9 mouse cellular contexts compared by ENCODE assay signal in genomic region chr5:136051231-136052085, GRCm38 (mm10). TPM values are rescaled to one million over a fixed set of nuclear protein-coding genes. Genes with fewer than 3 reads are reported as not detected.
DNase-seq lines count a peak whose midpoint lies in the region; ATAC-seq lines count a peak whose summit lies in the region.
"Had no signal": no experiment of that assay in that cellular context is flagged by ENCODE, and none has a peak within 500 bp of the region (broad histone marks: within the 10 kb centered on the region; RNA-seq: fewer than 3 reads in every experiment).

No protein-coding gene starts in this region.

- 15% methylated on average over 10 of the region's 10 CpGs for WGBS in intestine, embryonic 14.5 days
- 6% methylated on average over 10 of the region's 10 CpGs for WGBS in lung, embryonic 15.5 days

- no peak overlapping the region for H3K4me3 ChIP-seq in intestine, embryonic 14.5 days (ENCODE audit: low read depth, low read length)
- H3K4me3 ChIP-seq in lung, embryonic 15.5 days, result no peak overlapping the region
- H3K4me3 ChIP-seq: erythroblast, embryonic 14.5 days had no signal

- no peak overlapping the region for H3K9ac ChIP-seq in intestine, embryonic 14.5 days (ENCODE audit: low read length)
- no peak overlapping the region for H3K9ac ChIP-seq in lung, embryonic 15.5 days

- no peaks in the 10 kb centered on the region for H3K9me3 ChIP-seq in intestine, embryonic 14.5 days (ENCODE audit: control insufficient read depth, low read length)
- no peaks in the 10 kb centered on the region for H3K9me3 ChIP-seq in lung, embryonic 15.5 days

- no peaks in the 10 kb centered on the region for H3K36me3 ChIP-seq in intestine, embryonic 14.5 days (ENCODE audit: control insufficient read depth, insufficient read depth, low read length)
- no peaks in the 10 kb centered on the region for H3K36me3 ChIP-seq in lung, embryonic 15.5 days

- no peaks in the 10 kb centered on the region for H3K27me3 ChIP-seq in intestine, embryonic 14.5 days (replicated peaks; ENCODE audit: control insufficient read depth, insufficient read depth, low read length)
- H3K27me3 ChIP-seq in lung, embryonic 15.5 days, result no peaks in the 10 kb centered on the region

- DNase-seq in cerebellum, adult 9-11 months, result peak; percentile 22
- no peak for DNase-seq in cerebellum, postnatal 36 days
- peak; percentile 87 for DNase-seq in adrenal gland, adult 8-10 months
- DNase-seq in gastrocnemius, adult 8-10 months (ENCODE audit: low spot score in 2 of 2), result peak; percentile 16 to 38
- peak; percentile 75 for DNase-seq in intestine, embryonic 14.5 days (ENCODE audit: low spot score)
- peak; percentile 64 for DNase-seq in skeletal muscle tissue, adult 2 months (ENCODE audit: low read depth, low spot score)

- peak; percentile 61 for ATAC-seq in intestine, embryonic 14.5 days (replicated peaks; ENCODE audit: low FRiP score, low TSS enrichment, low read depth)
- ATAC-seq in lung, embryonic 15.5 days (ENCODE audit: borderline replicate concordance, extremely low read depth, low FRiP score, low TSS enrichment), result peak; percentile 92
- no peak for ATAC-seq in erythroid progenitor cell, adult 5-6 weeks (replicated peaks; ENCODE audit: low FRiP score, poor library complexity, severe bottlenecking)

- peak overlapping the region; percentile 69 for H3K27ac ChIP-seq in intestine, embryonic 14.5 days (ENCODE audit: low read depth)
- H3K27ac ChIP-seq in lung, embryonic 15.5 days, result peak overlapping the region; percentile 83

- H3K4me2 ChIP-seq in intestine, embryonic 14.5 days (ENCODE audit: low read length), result peak overlapping the region; percentile 23; the same call in 1 of the 2 replicates
- H3K4me2 ChIP-seq in lung, embryonic 15.5 days, result 0 out of 2 replicates have a peak overlapping the region, but pooled peaks have one; percentile 2

- peaks cover 14% of the 10 kb centered on the region; the same call in 1 of the 2 replicates for H3K4me1 ChIP-seq in intestine, embryonic 14.5 days (replicated peaks; ENCODE audit: control insufficient read depth, insufficient read depth, low read length)
- peaks cover 13% of the 10 kb centered on the region for H3K4me1 ChIP-seq in lung, embryonic 15.5 days

RNA-seq across cellular contexts. Expression of gene Upk3bl, which starts 2.8 kb away (rescaled TPM):
- total RNA-seq in adrenal gland, adult 8-10 months (2022), result under 1 TPM in 1 of 4 experiments, not detected in 3; 0.41 TPM
- not detected for total RNA-seq in gastrocnemius, adult 8-10 months (2022)
- 0.41 and 1.6 TPM in 2 replicates for polyA plus RNA-seq in intestine, embryonic 14.5 days (2014; fragmentation: Nextera tagmentation; extraction: Ambion mirVana)
- 4.2 and 5.1 TPM in 2 replicates for polyA plus RNA-seq in lung, embryonic 15.5 days (2015; fragmentation: Nextera tagmentation; extraction: Ambion mirVana)
- total RNA-seq in erythroid progenitor cell, adult 5-6 weeks (2015; ENCODE audit: low replicate concordance), result not detected in 2 replicates
- not detected in 2 replicates for total RNA-seq in erythroid progenitor cell, adult 5-6 weeks (2017; ENCODE audit: low replicate concordance)
- polyA plus RNA-seq: erythroblast, embryonic 14.5 days had no signal

RNA-seq across cellular contexts. Expression of gene Upk3b, which starts 13.2 kb away (rescaled TPM):
- total RNA-seq in adrenal gland, adult 8-10 months (2022), result 1 to 10 TPM; 2.8 to 6.9 (median 5.4) TPM
- total RNA-seq in gastrocnemius, adult 8-10 months (2022), result not detected
- 52.1 and 53.5 TPM in 2 replicates for polyA plus RNA-seq in intestine, embryonic 14.5 days (2014; fragmentation: Nextera tagmentation; extraction: Ambion mirVana)
- polyA plus RNA-seq in lung, embryonic 15.5 days (2015; fragmentation: Nextera tagmentation; extraction: Ambion mirVana), result 22.5 and 27.8 TPM in 2 replicates
- total RNA-seq in erythroid progenitor cell, adult 5-6 weeks (2015; ENCODE audit: low replicate concordance), result not detected in 2 replicates
- total RNA-seq in erythroid progenitor cell, adult 5-6 weeks (2017; ENCODE audit: low replicate concordance), result not detected in 2 replicates
- polyA plus RNA-seq: erythroblast, embryonic 14.5 days had no signal

RNA-seq across cellular contexts. Expression of gene Rasa4, which starts 32.3 kb away (rescaled TPM):
- total RNA-seq in adrenal gland, adult 8-10 months (2022), result 10 to 100 TPM; 15.0 to 39.0 (median 29.5) TPM
- 10 to 100 TPM; 24.6 to 27.4 (median 26.7) TPM for total RNA-seq in gastrocnemius, adult 8-10 months (2022)
- polyA plus RNA-seq in intestine, embryonic 14.5 days (2014; fragmentation: Nextera tagmentation; extraction: Ambion mirVana), result 22.6 and 26.1 TPM in 2 replicates
- polyA plus RNA-seq in lung, embryonic 15.5 days (2015; fragmentation: Nextera tagmentation; extraction: Ambion mirVana), result 2.6 and 4.1 TPM in 2 replicates
- total RNA-seq in erythroid progenitor cell, adult 5-6 weeks (2015; ENCODE audit: low replicate concordance), result 2.5 and 10.5 TPM in 2 replicates
- 0.83 and 2.8 TPM in 2 replicates for total RNA-seq in erythroid progenitor cell, adult 5-6 weeks (2017; ENCODE audit: low replicate concordance)

RNA-seq across cellular contexts. Expression of gene Dtx2, which starts 56.9 kb away (rescaled TPM):
- total RNA-seq in adrenal gland, adult 8-10 months (2022), result 10 to 100 TPM; 13.0 to 17.6 (median 16.9) TPM
- total RNA-seq in gastrocnemius, adult 8-10 months (2022), result 1 to 10 TPM; 6.4 to 7.8 (median 7.1) TPM
- polyA plus RNA-seq in intestine, embryonic 14.5 days (2014; fragmentation: Nextera tagmentation; extraction: Ambion mirVana), result 23.2 and 24.6 TPM in 2 replicates
- polyA plus RNA-seq in lung, embryonic 15.5 days (2015; fragmentation: Nextera tagmentation; extraction: Ambion mirVana), result 23.8 TPM in 2 replicates
- total RNA-seq in erythroid progenitor cell, adult 5-6 weeks (2015; ENCODE audit: low replicate concordance), result 1.8 and 3.8 TPM in 2 replicates
- 0.13 and 2.3 TPM in 2 replicates for total RNA-seq in erythroid progenitor cell, adult 5-6 weeks (2017; ENCODE audit: low replicate concordance)

Comparison
In these comparisons a context has a peak if more than half of its experiments do, and no peak if none do; other contexts are left out.
1. DNase-seq: peak in cerebellum, adult 9-11 months (single experiment), adrenal gland, adult 8-10 months (single experiment), gastrocnemius, adult 8-10 months (2 of 2), intestine, embryonic 14.5 days (single experiment) and skeletal muscle tissue, adult 2 months (single experiment); none in cerebellum, postnatal 36 days (0 of 2).